Mouse (Mus musculus): Measurements from ENCODE around the gene Asb13. TPM values are rescaled to one million over a fixed set of nuclear protein-coding genes. Genes with fewer than 3 reads are reported as not detected.
A peak's percentile ranks its signal among the peaks of the same experiment; 100 is the strongest.

The Asb13 gene
- polyA plus RNA-seq, 1 experiment from 2014 or later: 15.7 TPM

DNA sequence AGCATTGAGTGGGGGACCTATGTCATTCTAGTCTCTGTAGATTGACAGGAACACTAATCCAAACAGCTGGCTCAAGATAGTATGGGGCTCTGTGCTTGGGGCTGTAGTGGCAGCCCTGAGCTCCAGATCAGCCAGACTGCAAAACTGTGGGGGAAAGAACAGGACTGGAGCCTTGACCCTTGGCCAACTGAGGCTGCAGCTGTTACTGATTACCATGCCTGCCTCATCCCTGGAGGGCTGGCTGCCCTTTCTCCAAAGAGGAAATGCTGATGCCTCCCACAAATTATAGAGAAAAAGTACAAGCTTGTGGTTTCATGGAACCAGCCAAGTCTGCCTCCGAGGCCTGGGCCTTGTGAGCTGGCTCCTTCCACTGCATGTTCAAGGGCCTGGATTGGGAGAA is 36.2 kb downstream of the Asb13 start:
- no peak overlapping the region for H3K27ac ChIP-seq (ENCODE audit: low read depth, low read length)
- H3K36me3 ChIP-seq (ENCODE audit: control insufficient read depth, insufficient read depth, low read length): no peaks in the 10 kb centered on the region
- no peaks in the 10 kb centered on the region for H3K9me3 ChIP-seq (ENCODE audit: control insufficient read depth, low read length)
- no peaks in the 10 kb centered on the region for H3K27me3 ChIP-seq (ENCODE audit: control insufficient read depth, insufficient read depth, low read length)
- no peak overlapping the region for H3K9ac ChIP-seq (ENCODE audit: low read depth, low read length)
- ATAC-seq (ENCODE audit: low FRiP score, low TSS enrichment): no peak
- no peaks in the 10 kb centered on the region for H3K4me1 ChIP-seq (ENCODE audit: control insufficient read depth, insufficient read depth, low read length)
- no peak overlapping the region for H3K4me2 ChIP-seq (replicated peaks; ENCODE audit: low read depth, low read length)
- WGBS: 63% methylated on average over 1 of the region's 1 CpGs
- no peak overlapping the region for H3K4me3 ChIP-seq (ENCODE audit: low read length)

DNA sequence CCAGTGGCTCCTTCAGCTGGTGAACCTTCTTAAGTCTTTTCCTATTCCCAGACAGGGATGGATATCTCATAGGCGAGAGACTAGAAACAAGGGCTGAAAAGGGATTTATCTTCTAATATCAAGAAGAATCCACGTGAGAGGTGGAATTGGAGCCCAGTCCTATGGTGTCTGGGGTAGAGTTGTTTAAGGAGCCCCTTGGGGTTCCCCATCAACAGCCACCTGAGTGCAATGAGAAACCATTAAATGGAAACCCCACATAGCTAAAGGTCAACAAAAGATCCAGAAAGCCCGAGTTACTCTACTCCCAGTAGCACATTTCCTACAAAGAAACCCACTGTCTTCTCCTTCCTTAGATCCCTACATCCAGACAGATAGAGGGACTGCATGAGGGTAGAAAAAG is 39.3 kb downstream of the Asb13 start:
- no peaks in the 10 kb centered on the region for H3K36me3 ChIP-seq (ENCODE audit: control insufficient read depth, insufficient read depth, low read length)
- no peak overlapping the region for H3K4me2 ChIP-seq (replicated peaks; ENCODE audit: low read depth, low read length)
- H3K27ac ChIP-seq (ENCODE audit: low read depth, low read length): no peak overlapping the region
- no peaks in the 10 kb centered on the region for H3K4me1 ChIP-seq (ENCODE audit: control insufficient read depth, insufficient read depth, low read length)
- no peak overlapping the region for H3K9ac ChIP-seq (ENCODE audit: low read depth, low read length)
- no peaks in the 10 kb centered on the region for H3K9me3 ChIP-seq (ENCODE audit: control insufficient read depth, low read length)
- H3K27me3 ChIP-seq (ENCODE audit: control insufficient read depth, insufficient read depth, low read length): no peaks in the 10 kb centered on the region
- no peak overlapping the region for H3K4me3 ChIP-seq (ENCODE audit: low read length)
- WGBS: 72% methylated on average over 3 of the region's 3 CpGs
- no peak for ATAC-seq (ENCODE audit: low FRiP score, low TSS enrichment)

DNA sequence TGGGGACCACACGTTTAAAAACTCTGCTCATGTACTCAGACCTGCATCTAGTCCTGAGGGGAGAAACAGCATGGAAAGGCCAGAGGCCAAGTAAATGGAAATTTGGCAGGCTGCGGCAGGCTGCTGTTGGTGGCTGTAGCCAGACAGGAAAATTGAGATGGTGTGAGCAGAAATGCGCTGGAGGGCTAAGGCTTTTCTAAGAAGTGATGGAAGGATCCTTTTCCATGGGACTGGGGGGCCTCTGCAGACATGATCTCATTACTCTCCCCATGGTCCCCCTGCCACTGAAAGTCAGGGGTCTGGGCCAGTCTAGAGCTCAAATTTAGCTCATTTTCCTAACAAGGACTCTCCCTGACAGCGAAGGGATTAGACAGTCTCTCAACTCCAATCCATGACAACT is 39.8 kb downstream of the Asb13 start:
- Histone ChIP-seq H3K27ac (ENCODE audit: low read depth, low read length) (no peak overlapping the region), H3K36me3 (ENCODE audit: control insufficient read depth, insufficient read depth, low read length) (no peaks in the 10 kb centered on the region), H3K4me3 (ENCODE audit: low read length) (no peak overlapping the region), H3K9me3 (ENCODE audit: control insufficient read depth, low read length) (no peaks in the 10 kb centered on the region), H3K27me3 (ENCODE audit: control insufficient read depth, insufficient read depth, low read length) (no peaks in the 10 kb centered on the region), H3K4me2 (replicated peaks; ENCODE audit: low read depth, low read length) (no peak overlapping the region), H3K4me1 (ENCODE audit: control insufficient read depth, insufficient read depth, low read length) (no peaks in the 10 kb centered on the region), H3K9ac (ENCODE audit: low read depth, low read length) (no peak overlapping the region)
- no peak for ATAC-seq (ENCODE audit: low FRiP score, low TSS enrichment)
- WGBS: 85% methylated on average over 4 of the region's 4 CpGs

GRCm38 (mm10) chr13:3675855-3676254 is 42.0 kb downstream of the Asb13 start:
- no peaks in the 10 kb centered on the region for H3K9me3 ChIP-seq (ENCODE audit: control insufficient read depth, low read length)
- no peaks in the 10 kb centered on the region for H3K27me3 ChIP-seq (ENCODE audit: control insufficient read depth, insufficient read depth, low read length)
- 88% methylated on average over 4 of the region's 4 CpGs for WGBS
- no peak overlapping the region for H3K4me2 ChIP-seq (replicated peaks; ENCODE audit: low read depth, low read length)
- H3K4me3 ChIP-seq (ENCODE audit: low read length): no peak overlapping the region
- no peak for ATAC-seq (ENCODE audit: low FRiP score, low TSS enrichment)
- no peaks in the 10 kb centered on the region for H3K36me3 ChIP-seq (ENCODE audit: control insufficient read depth, insufficient read depth, low read length)
- no peak overlapping the region for H3K9ac ChIP-seq (ENCODE audit: low read depth, low read length)
- no peaks in the 10 kb centered on the region for H3K4me1 ChIP-seq (ENCODE audit: control insufficient read depth, insufficient read depth, low read length)
- H3K27ac ChIP-seq (ENCODE audit: low read depth, low read length): no peak overlapping the region

- no peak overlapping the region for H3K4me2 ChIP-seq (replicated peaks; ENCODE audit: low read depth, low read length)
- H3K9ac ChIP-seq (ENCODE audit: low read depth, low read length): no peak overlapping the region
- no peak overlapping the region for H3K27ac ChIP-seq (ENCODE audit: low read depth, low read length)
- H3K27me3 ChIP-seq (ENCODE audit: control insufficient read depth, insufficient read depth, low read length): no peaks in the 10 kb centered on the region
- no peaks in the 10 kb centered on the region for H3K4me1 ChIP-seq (ENCODE audit: control insufficient read depth, insufficient read depth, low read length)
- 82% methylated on average over 4 of the region's 4 CpGs for WGBS
- H3K9me3 ChIP-seq (ENCODE audit: control insufficient read depth, low read length): no peaks in the 10 kb centered on the region
- H3K36me3 ChIP-seq (ENCODE audit: control insufficient read depth, insufficient read depth, low read length): no peaks in the 10 kb centered on the region
- no peak for ATAC-seq (ENCODE audit: low FRiP score, low TSS enrichment)
- no peak overlapping the region for H3K4me3 ChIP-seq (ENCODE audit: low read length)
These were observed 45.3 kb downstream of the Asb13 start for GRCm38 (mm10) chr13:3679098-3679497.

GRCm38 (mm10) chr13:3686306-3686705 is 52.5 kb downstream of the Asb13 start:
- WGBS: 88% methylated on average over 1 of the region's 1 CpGs

DNA sequence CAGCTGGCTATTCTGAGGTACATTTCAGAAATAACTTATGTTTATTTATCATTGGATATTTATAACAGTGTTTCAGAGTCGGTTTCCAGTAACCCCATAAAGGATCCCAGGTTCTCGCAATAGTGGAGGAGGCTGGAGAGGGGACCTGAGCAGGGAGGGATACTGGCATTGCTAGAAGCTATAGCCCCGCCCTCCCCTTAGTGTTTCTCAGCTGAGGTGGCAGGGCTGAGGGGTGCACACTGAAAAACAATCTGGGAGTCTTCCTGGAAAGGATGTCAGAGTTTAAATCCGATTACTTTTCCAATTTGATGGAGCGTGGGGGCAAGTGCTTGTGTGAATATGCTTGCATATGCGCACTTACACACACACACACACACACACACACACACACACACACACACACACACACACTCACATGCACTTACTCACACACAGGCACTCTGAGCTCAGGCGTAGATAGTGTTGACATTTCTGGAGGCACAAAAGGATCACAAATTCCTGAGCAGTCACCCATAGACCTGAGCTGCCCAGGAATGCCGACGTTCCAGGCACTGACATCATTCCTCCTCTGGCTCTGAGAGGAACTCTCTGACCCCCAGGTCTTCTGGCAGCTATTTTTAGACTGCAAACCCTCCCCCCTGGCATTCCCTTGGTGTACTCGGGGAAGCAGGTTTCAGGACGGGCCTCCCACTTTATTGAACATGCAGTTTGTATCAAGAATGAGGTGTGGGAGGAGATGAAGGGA is 60.9 kb downstream of the Asb13 start:
- Histone ChIP-seq H3K4me1 (ENCODE audit: control insufficient read depth, insufficient read depth, low read length) (peaks cover 4% of the 10 kb centered on the region; the same call in 1 of the 2 replicates), H3K4me3 (ENCODE audit: low read length) (no peak overlapping the region), H3K36me3 (ENCODE audit: control insufficient read depth, insufficient read depth, low read length) (no peaks in the 10 kb centered on the region), H3K27ac (ENCODE audit: low read depth, low read length) (0 out of 2 replicates have a peak overlapping the region, but pooled peaks have one; percentile 37), H3K9ac (ENCODE audit: low read depth, low read length) (no peak overlapping the region), H3K27me3 (ENCODE audit: control insufficient read depth, insufficient read depth, low read length) (no peaks in the 10 kb centered on the region), H3K4me2 (replicated peaks; ENCODE audit: low read depth, low read length) (no peak overlapping the region), H3K9me3 (ENCODE audit: control insufficient read depth, low read length) (no peaks in the 10 kb centered on the region)
- peak; percentile 97 for ATAC-seq (ENCODE audit: low FRiP score, low TSS enrichment)
- 10% methylated on average over 11 of the region's 11 CpGs for WGBS

More at GRCm38 (mm10) chr13:3686306-3686705, 52.5 kb downstream of the Asb13 start:
- ATAC-seq (ENCODE audit: low FRiP score, low TSS enrichment): no peak
- no peak overlapping the region for H3K27ac ChIP-seq (ENCODE audit: low read depth, low read length)
- no peaks in the 10 kb centered on the region for H3K9me3 ChIP-seq (ENCODE audit: control insufficient read depth, low read length)
- no peaks in the 10 kb centered on the region for H3K36me3 ChIP-seq (ENCODE audit: control insufficient read depth, insufficient read depth, low read length)
- H3K4me2 ChIP-seq (replicated peaks; ENCODE audit: low read depth, low read length): no peak overlapping the region
- no peak overlapping the region for H3K9ac ChIP-seq (ENCODE audit: low read depth, low read length)
- H3K27me3 ChIP-seq (ENCODE audit: control insufficient read depth, insufficient read depth, low read length): no peaks in the 10 kb centered on the region
- H3K4me1 ChIP-seq (ENCODE audit: control insufficient read depth, insufficient read depth, low read length): no peaks in the 10 kb centered on the region
- no peak overlapping the region for H3K4me3 ChIP-seq (ENCODE audit: low read length)

DNA sequence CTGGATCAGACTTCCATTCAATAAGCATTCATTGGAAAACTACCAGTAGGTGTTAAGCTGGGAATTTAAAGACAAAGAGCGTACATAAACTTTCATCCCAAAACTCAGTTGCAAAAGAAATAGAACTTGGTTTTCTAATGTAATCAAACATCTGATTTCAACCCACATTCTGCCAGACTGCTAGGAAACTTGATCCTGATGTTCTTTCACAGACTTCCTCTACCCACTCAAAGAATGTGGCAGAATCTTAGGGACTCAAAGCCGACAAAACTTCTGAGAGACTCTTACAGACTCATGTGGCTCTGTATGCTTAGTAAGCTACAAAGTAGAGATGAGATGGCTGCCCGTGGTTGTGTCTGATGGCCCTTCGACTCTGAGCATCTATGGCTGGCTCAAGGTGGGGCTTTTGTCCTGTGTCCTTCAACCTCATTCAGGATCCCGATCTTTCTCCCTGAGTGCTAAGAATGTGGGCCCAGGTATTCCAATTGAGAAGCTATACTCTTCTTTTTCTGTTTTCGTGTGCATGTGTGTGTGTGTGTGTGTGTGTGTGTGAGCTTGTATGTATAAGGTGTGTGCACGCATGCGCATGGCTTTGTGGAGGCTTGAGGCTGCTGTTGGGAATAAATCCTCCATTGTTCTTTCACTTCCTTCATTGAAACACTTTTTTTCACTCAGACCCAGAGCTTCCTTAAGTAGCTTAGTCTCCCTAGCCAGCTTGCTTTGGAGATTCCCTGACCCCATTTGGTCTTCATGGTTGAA is 63.3 kb downstream of the Asb13 start:
- WGBS: 83% methylated on average over 8 of the region's 8 CpGs
- Histone ChIP-seq H3K4me3 (ENCODE audit: low read length) (no peak overlapping the region), H3K27ac (ENCODE audit: low read depth, low read length) (no peak overlapping the region), H3K9me3 (ENCODE audit: control insufficient read depth, low read length) (no peaks in the 10 kb centered on the region), H3K9ac (ENCODE audit: low read depth, low read length) (no peak overlapping the region), H3K36me3 (ENCODE audit: control insufficient read depth, insufficient read depth, low read length) (no peaks in the 10 kb centered on the region), H3K27me3 (ENCODE audit: control insufficient read depth, insufficient read depth, low read length) (no peaks in the 10 kb centered on the region), H3K4me2 (replicated peaks; ENCODE audit: low read depth, low read length) (no peak overlapping the region), H3K4me1 (ENCODE audit: control insufficient read depth, insufficient read depth, low read length) (peaks cover 4% of the 10 kb centered on the region; the same call in 1 of the 2 replicates)
- no peak for ATAC-seq (ENCODE audit: low FRiP score, low TSS enrichment)

- 65% methylated on average over 4 of the region's 4 CpGs for WGBS
- Histone ChIP-seq H3K4me3 (ENCODE audit: low read length) (no peak overlapping the region), H3K4me2 (replicated peaks; ENCODE audit: low read depth, low read length) (no peak overlapping the region), H3K9ac (ENCODE audit: low read depth, low read length) (no peak overlapping the region), H3K27ac (ENCODE audit: low read depth, low read length) (no peak overlapping the region), H3K9me3 (ENCODE audit: control insufficient read depth, low read length) (no peaks in the 10 kb centered on the region), H3K4me1 (ENCODE audit: control insufficient read depth, insufficient read depth, low read length) (no peaks in the 10 kb centered on the region), H3K27me3 (ENCODE audit: control insufficient read depth, insufficient read depth, low read length) (no peaks in the 10 kb centered on the region), H3K36me3 (ENCODE audit: control insufficient read depth, insufficient read depth, low read length) (no peaks in the 10 kb centered on the region)
- ATAC-seq (ENCODE audit: low FRiP score, low TSS enrichment): peak; percentile 52; the same call in 1 of the 2 replicates
These were observed 66.9 kb downstream of the Asb13 start for GRCm38 (mm10) chr13:3700752-3701151.

All from kidney, embryonic 14.5 days (tissue).